Mouse (Mus musculus): ENCODE results near the gene Isca2.

Isca2 gene

DNA sequence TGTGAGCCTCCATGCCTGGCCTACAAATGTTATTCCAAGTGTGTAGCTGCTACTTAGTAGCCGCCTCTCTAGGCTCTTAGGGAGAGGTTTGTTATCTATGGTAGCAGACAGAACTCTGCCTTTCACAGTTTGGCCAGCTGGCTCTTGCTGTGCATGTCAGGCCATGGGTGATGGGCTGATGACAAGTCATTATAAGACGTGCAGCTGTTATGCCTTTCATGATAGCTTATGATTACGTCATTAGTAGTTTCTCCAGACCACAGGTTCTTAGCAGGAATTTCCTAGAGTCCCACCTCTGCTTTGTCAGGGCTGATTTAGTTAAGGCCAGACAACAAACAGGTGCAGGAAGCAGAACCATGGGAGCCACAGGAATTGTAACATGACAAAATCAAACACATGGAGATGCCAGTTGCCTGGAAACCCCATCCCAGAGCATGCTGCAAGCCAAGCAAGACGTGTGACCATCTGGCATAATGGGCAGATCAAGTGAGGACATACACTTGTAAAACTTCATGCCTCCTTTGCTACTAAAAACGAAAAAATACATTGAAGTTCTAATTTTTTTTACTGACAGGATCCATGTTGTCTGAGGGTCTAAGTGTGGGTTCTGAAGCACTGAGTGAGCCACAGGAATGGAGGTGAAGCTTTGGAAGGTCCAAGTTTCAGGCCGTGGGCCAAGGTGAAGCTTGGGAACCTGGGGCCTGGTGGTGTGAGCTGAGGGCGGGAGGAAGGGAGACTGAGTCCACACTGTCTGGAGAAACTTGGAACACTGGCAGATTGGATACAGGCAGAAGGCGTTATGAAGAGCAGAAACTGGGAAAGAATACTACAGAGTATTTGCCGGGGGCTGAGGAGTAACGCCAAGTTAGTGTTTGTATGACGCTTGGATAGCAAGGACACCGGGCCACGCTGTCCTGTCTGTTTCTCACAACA, 46.5 kb downstream of the Isca2 start:
- H3K36me3 ChIP-seq (ENCODE audit: control insufficient read depth, insufficient read depth, low read length, poor library complexity, severe bottlenecking): no peaks in the 10 kb centered on the region
- H3K27me3 ChIP-seq (ENCODE audit: control insufficient read depth, insufficient read depth, low read length, poor library complexity, severe bottlenecking): no peaks in the 10 kb centered on the region
- DNase-seq (ENCODE audit: low read depth, low spot score): no peak

DNA sequence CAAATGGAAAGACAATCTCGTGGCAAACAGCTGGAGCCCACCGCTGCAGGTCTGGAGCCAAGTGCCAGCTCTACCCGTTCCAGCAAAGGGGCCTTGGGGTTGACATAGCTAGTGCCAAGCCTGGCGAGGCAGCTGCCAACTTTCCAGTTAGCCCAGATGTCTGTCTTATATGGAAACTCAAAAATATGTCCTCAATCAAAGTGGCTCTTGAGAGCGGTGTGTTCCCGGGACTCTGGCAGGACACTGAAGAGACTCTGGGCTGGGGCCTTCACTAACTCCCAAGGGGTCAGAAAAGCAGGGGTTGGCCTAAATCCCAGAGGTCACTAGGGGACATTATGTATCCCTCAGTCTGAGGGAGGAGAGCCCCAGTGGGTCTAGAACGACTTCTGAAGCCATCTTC, 50.5 kb downstream of the Isca2 start:
- Histone ChIP-seq H3K27me3 (ENCODE audit: control insufficient read depth, insufficient read depth, low read length, poor library complexity, severe bottlenecking) (no peaks in the 10 kb centered on the region), H3K36me3 (ENCODE audit: control insufficient read depth, insufficient read depth, low read length, poor library complexity, severe bottlenecking) (no peaks in the 10 kb centered on the region)
- no peak for DNase-seq (ENCODE audit: low read depth, low spot score)

DNA sequence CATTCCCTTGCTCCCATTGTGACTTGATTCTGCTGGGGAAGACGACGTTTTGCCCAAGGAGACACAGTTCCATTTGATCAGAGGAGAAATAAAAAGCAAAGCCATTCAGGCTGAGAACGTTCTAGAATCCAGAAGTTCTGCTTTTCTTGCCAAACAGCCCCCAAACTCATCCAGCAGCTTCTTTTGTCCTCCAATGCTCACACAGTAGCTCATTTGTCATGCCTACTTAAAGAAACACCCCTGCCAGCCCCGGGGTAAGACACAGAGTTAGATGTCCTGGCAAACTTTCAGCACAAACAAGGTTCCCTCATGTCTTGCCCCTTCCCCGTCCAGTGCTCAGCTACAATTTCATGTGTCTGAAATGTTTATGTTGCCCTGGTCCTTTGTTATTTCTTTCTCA, 51.2 kb downstream of the Isca2 start:
- no peaks in the 10 kb centered on the region for H3K27me3 ChIP-seq (ENCODE audit: control insufficient read depth, insufficient read depth, low read length, poor library complexity, severe bottlenecking)
- DNase-seq (ENCODE audit: low read depth, low spot score): no peak
- H3K36me3 ChIP-seq (ENCODE audit: control insufficient read depth, insufficient read depth, low read length, poor library complexity, severe bottlenecking): no peaks in the 10 kb centered on the region

Data from splenic B cell, adult 2 months (primary cell).